In the genomic region with DNA sequence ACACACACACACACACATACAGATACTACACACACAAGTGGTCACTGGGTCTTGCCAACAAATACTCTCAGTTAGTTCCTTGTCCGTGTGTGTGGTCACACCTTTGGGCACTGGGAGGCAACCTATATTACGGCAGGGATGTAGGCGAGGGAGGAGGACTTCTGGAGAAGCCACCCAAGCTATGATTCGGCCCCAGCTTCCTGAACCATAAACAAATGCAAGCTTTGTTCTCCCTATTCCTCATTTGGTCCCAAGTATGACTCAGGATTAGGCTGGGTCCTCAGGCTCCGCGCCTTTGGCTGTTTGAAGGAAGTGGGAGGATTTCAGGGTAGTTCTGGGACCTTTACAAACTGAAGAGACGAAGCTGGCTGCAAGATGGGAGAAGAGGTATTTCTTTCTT, we compare ENCODE assay signal across 19 mouse cellular contexts.
DNase-seq lines count a peak whose midpoint lies in the region; ATAC-seq and TF ChIP-seq lines count a peak whose summit lies in the region.
"Had no signal": no experiment of that assay in that cellular context is flagged by ENCODE, and none has a peak within 500 bp of the region (broad histone marks: within the 10 kb centered on the region; RNA-seq: fewer than 3 reads in every experiment).

No protein-coding gene starts in this region.

- no peak for TF ChIP-seq CTCF in embryonic fibroblast, embryonic 13.5 days (IDR thresholded peaks at IDR 0.05; ENCODE audit: borderline replicate concordance, insufficient read depth, low read length)

- peak; percentile 10 to 31 for DNase-seq in heart, adult 18-20 months
- no peak for DNase-seq in heart, postnatal 25 days (ENCODE audit: low spot score)
- peak; percentile 85 for DNase-seq in 3T3-L1 (ENCODE audit: low read depth, low spot score)
- DNase-seq in ovary, postnatal 36 days (ENCODE audit: low spot score), result no peak
- no peak for DNase-seq in thymus, postnatal 25 days
- DNase-seq: cerebellum, adult 11 months; cerebellum, postnatal 25 days; kidney, postnatal 10 days; thymus, adult 2 months had no signal

- intact Hi-C loops in heart, postnatal 25 days (cut with DNase I), result loop anchor here (10.0 kb wide), 1 partner anchor 215 kb away; a partner anchor contains a TSS

- no peak overlapping the region for H3K4me3 ChIP-seq in embryonic fibroblast, embryonic 13.5 days (ENCODE audit: insufficient read depth, low read length)
- H3K4me3 ChIP-seq: embryonic facial prominence, embryonic 10.5 days; limb, embryonic 12.5 days; liver, embryonic 15.5 days; midbrain, embryonic 12.5 days had no signal

- peak overlapping the region; percentile 91 for H3K27ac ChIP-seq in embryonic fibroblast, embryonic 13.5 days (ENCODE audit: insufficient read depth, low read length)
- H3K27ac ChIP-seq: embryonic facial prominence, embryonic 10.5 days; limb, embryonic 12.5 days; liver, embryonic 15.5 days; macrophage; midbrain, embryonic 12.5 days had no signal

- H3K4me1 ChIP-seq in embryonic fibroblast, embryonic 13.5 days (ENCODE audit: control insufficient read depth, insufficient read depth, low read length), result no peaks in the 10 kb centered on the region; the same call in 1 of the 2 replicates
- H3K4me1 ChIP-seq: embryonic facial prominence, embryonic 10.5 days; limb, embryonic 12.5 days; midbrain, embryonic 12.5 days had no signal

- TF ChIP-seq POLR2A in embryonic fibroblast, embryonic 13.5 days (IDR thresholded peaks at IDR 0.05; ENCODE audit: low read depth, low read length), result no peak

- ATAC-seq in megakaryocyte, adult 5-6 weeks (ENCODE audit: poor library complexity, severe bottlenecking), result peak; percentile 34; the same call in 1 of the 2 replicates
- ATAC-seq: forebrain, embryonic 16.5 days; hindbrain, embryonic 16.5 days; intestine, postnatal 0 days had no signal

Comparison
In these comparisons a context has a peak if more than half of its experiments do, and no peak if none do; other contexts are left out.
1. DNase-seq: peak in heart, adult 18-20 months (2 of 2) and 3T3-L1 (single experiment); none in heart, postnatal 25 days (single experiment), ovary, postnatal 36 days (single experiment) and thymus, postnatal 25 days (single experiment).